Mouse (Mus musculus): Measurements from ENCODE around the gene Mrps12. TPM values are rescaled to one million over a fixed set of nuclear protein-coding genes. Genes with fewer than 3 reads are reported as not detected.

The Mrps12 gene
- polyA plus RNA-seq, 1 experiment from 2014 or later, result 132 TPM

GRCm38 (mm10) chr7:28691075-28691474 is 50.5 kb downstream of the Mrps12 start:
- H3K36me3 ChIP-seq (ENCODE audit: control insufficient read depth, insufficient read depth, low read length), result no peaks in the 10 kb centered on the region
- no peak overlapping the region for H3K4me3 ChIP-seq (ENCODE audit: low read depth, low read length)
- H3K4me1 ChIP-seq (replicated peaks; ENCODE audit: control insufficient read depth, insufficient read depth, low read length), result peaks cover 2% of the 10 kb centered on the region; the same call in 1 of the 2 replicates
- H3K27ac ChIP-seq (ENCODE audit: low read depth, low read length), result no peak overlapping the region
- H3K9me3 ChIP-seq (ENCODE audit: control insufficient read depth, low read length), result no peaks in the 10 kb centered on the region
- ATAC-seq (ENCODE audit: low FRiP score), result no peak
- 80% methylated on average over 7 of the region's 7 CpGs for WGBS
- no peak overlapping the region for H3K4me2 ChIP-seq (replicated peaks; ENCODE audit: low read depth, low read length)
- H3K27me3 ChIP-seq (ENCODE audit: control insufficient read depth, insufficient read depth, low read length), result peaks cover 4% of the 10 kb centered on the region; the same call in 1 of the 2 replicates
- DNase-seq (ENCODE audit: low spot score), result no peak
- no peak overlapping the region for H3K9ac ChIP-seq (ENCODE audit: low read depth, low read length)

Other genes with a start within 250 kb of the Mrps12 start
- not detected in 2 replicates for gene Ifnl2, start 231.4 kb downstream of the Mrps12 start, polyA plus RNA-seq (2014; fragmentation: Nextera tagmentation; extraction: Ambion mirVana)
- gene Ifnl3, start 219.0 kb downstream of the Mrps12 start, polyA plus RNA-seq (2014; fragmentation: Nextera tagmentation; extraction: Ambion mirVana), result not detected in 2 replicates
- not detected in 2 replicates for gene Sycn, start 200.9 kb downstream of the Mrps12 start, polyA plus RNA-seq (2014; fragmentation: Nextera tagmentation; extraction: Ambion mirVana)
- gene Nccrp1, start 194.6 kb downstream of the Mrps12 start, polyA plus RNA-seq (2014; fragmentation: Nextera tagmentation; extraction: Ambion mirVana), result not detected in 2 replicates
- 25.3 and 27.4 TPM in 2 replicates for gene Samd4b, start 143.7 kb downstream of the Mrps12 start, polyA plus RNA-seq (2014; fragmentation: Nextera tagmentation; extraction: Ambion mirVana)
- 30.5 and 32.6 TPM in 2 replicates for gene Pak4, start 143.6 kb downstream of the Mrps12 start, polyA plus RNA-seq (2014; fragmentation: Nextera tagmentation; extraction: Ambion mirVana)
- gene Acp7, start 110.5 kb downstream of the Mrps12 start, polyA plus RNA-seq (2014; fragmentation: Nextera tagmentation; extraction: Ambion mirVana), result not detected in 2 replicates
- 5.1 and 5.5 TPM in 2 replicates for gene Fbxo27, start 49.0 kb downstream of the Mrps12 start, polyA plus RNA-seq (2014; fragmentation: Nextera tagmentation; extraction: Ambion mirVana)
- gene Fbxo17, start 25.0 kb downstream of the Mrps12 start, polyA plus RNA-seq (2014; fragmentation: Nextera tagmentation; extraction: Ambion mirVana), result 8.5 and 9.4 TPM in 2 replicates
- 27.2 and 27.7 TPM in 2 replicates for gene Sars2, start 172 bp upstream of the Mrps12 start, polyA plus RNA-seq (2014; fragmentation: Nextera tagmentation; extraction: Ambion mirVana)
- 0.97 and 1.2 TPM in 2 replicates for gene Ccer2, start 14.4 kb upstream of the Mrps12 start, polyA plus RNA-seq (2014; fragmentation: Nextera tagmentation; extraction: Ambion mirVana)
- gene Sirt2, start 24.9 kb upstream of the Mrps12 start, polyA plus RNA-seq (2014; fragmentation: Nextera tagmentation; extraction: Ambion mirVana), result 79.1 and 80.3 TPM in 2 replicates
- gene Nfkbib, start 25.7 kb upstream of the Mrps12 start, polyA plus RNA-seq (2014; fragmentation: Nextera tagmentation; extraction: Ambion mirVana), result 42.0 and 43.7 TPM in 2 replicates
- gene Rinl, start 47.1 kb upstream of the Mrps12 start, polyA plus RNA-seq (2014; fragmentation: Nextera tagmentation; extraction: Ambion mirVana), result 2.5 and 2.7 TPM in 2 replicates
- gene Hnrnpl, start 66.7 kb upstream of the Mrps12 start, polyA plus RNA-seq (2014; fragmentation: Nextera tagmentation; extraction: Ambion mirVana), result 306 and 312 TPM in 2 replicates
- 83.8 and 84.2 TPM in 2 replicates for gene Ech1, start 83.4 kb upstream of the Mrps12 start, polyA plus RNA-seq (2014; fragmentation: Nextera tagmentation; extraction: Ambion mirVana)
- 2.1 and 2.5 TPM in 2 replicates for gene Lgals4, start 92.0 kb upstream of the Mrps12 start, polyA plus RNA-seq (2014; fragmentation: Nextera tagmentation; extraction: Ambion mirVana)
- 1.7 and 2.7 TPM in 2 replicates for gene Lgals7, start 122.0 kb upstream of the Mrps12 start, polyA plus RNA-seq (2014; fragmentation: Nextera tagmentation; extraction: Ambion mirVana)
- gene Capn12, start 139.6 kb upstream of the Mrps12 start, polyA plus RNA-seq (2014; fragmentation: Nextera tagmentation; extraction: Ambion mirVana), result 0.21 and 0.29 TPM in 2 replicates
- gene Actn4, start 220.5 kb upstream of the Mrps12 start, polyA plus RNA-seq (2014; fragmentation: Nextera tagmentation; extraction: Ambion mirVana), result 134 and 157 TPM in 2 replicates
- 389 and 409 TPM in 2 replicates for gene Eif3k, start 240.0 kb upstream of the Mrps12 start, polyA plus RNA-seq (2014; fragmentation: Nextera tagmentation; extraction: Ambion mirVana)
- gene Map4k1, start 240.2 kb upstream of the Mrps12 start, polyA plus RNA-seq (2014; fragmentation: Nextera tagmentation; extraction: Ambion mirVana), result 4.3 and 5.0 TPM in 2 replicates